Mouse (Mus musculus): ENCODE measurements around the gene Tmod2.
A peak's percentile ranks its signal among the peaks of the same experiment; 100 is the strongest.
"Not testable (repeated sequence)": the region's sequence is repeated elsewhere in the genome, so short reads cannot be mapped to it uniquely, and the experiment has no call there.

Gene Tmod2

GRCm38 (mm10) chr9:75610571-75611493 lies at the start of gene Tmod2:
TSS of gene Tmod2 (minus strand) at chr9:75611325.
- no peak for DNase-seq (ENCODE audit: low read depth, low spot score)

- DNase-seq (ENCODE audit: low read depth, low spot score), result no peak
These were observed 49.8 kb upstream of the Tmod2 start for GRCm38 (mm10) chr9:75660917-75661316.

GRCm38 (mm10) chr9:75656456-75656855 lies 45.3 kb upstream of the Tmod2 start:
- not testable (repeated sequence) for DNase-seq (ENCODE audit: low read depth, low spot score)

GRCm38 (mm10) chr9:75653981-75654911 lies 43.1 kb upstream of the Tmod2 start:
- no peak for DNase-seq (ENCODE audit: low read depth, low spot score)

GRCm38 (mm10) chr9:75645405-75645804 lies 34.3 kb upstream of the Tmod2 start:
- DNase-seq (ENCODE audit: low read depth, low spot score), result peak; percentile 69

- DNase-seq (ENCODE audit: low read depth, low spot score), result no peak
These were observed 23.1 kb upstream of the Tmod2 start for GRCm38 (mm10) chr9:75634226-75634625.

GRCm38 (mm10) chr9:75633603-75634002 lies 22.5 kb upstream of the Tmod2 start:
- DNase-seq (ENCODE audit: low read depth, low spot score), result no peak

GRCm38 (mm10) chr9:75632902-75633301 lies 21.8 kb upstream of the Tmod2 start:
- DNase-seq (ENCODE audit: low read depth, low spot score), result peak; percentile 29

- no peak for DNase-seq (ENCODE audit: low read depth, low spot score)
These were observed 21.0 kb upstream of the Tmod2 start for GRCm38 (mm10) chr9:75632111-75632510.

GRCm38 (mm10) chr9:75630823-75631454 lies 19.8 kb upstream of the Tmod2 start:
- peak; percentile 41 for DNase-seq (ENCODE audit: low read depth, low spot score)

- DNase-seq (ENCODE audit: low read depth, low spot score), result no peak
These were observed 15.1 kb upstream of the Tmod2 start for GRCm38 (mm10) chr9:75626308-75626604.

- peak; percentile 65 for DNase-seq (ENCODE audit: low read depth, low spot score)
These were observed 14.6 kb upstream of the Tmod2 start, which contains the start of gene Lysmd2 for GRCm38 (mm10) chr9:75625556-75626307. TSS of gene Lysmd2 (plus strand) at chr9:75625741.

GRCm38 (mm10) chr9:75624983-75625555 lies 13.9 kb upstream of the Tmod2 start:
- DNase-seq (ENCODE audit: low read depth, low spot score), result no peak

- DNase-seq (ENCODE audit: low read depth, low spot score), result no peak
These were observed 10.3 kb upstream of the Tmod2 start for GRCm38 (mm10) chr9:75621428-75621827.

- DNase-seq (ENCODE audit: low read depth, low spot score), result not testable (repeated sequence)
These were observed 8.6 kb upstream of the Tmod2 start for GRCm38 (mm10) chr9:75619761-75620160.

- no peak for DNase-seq (ENCODE audit: low read depth, low spot score)
These were observed 7.8 kb upstream of the Tmod2 start for GRCm38 (mm10) chr9:75618836-75619400.

GRCm38 (mm10) chr9:75616560-75616959 lies 5.4 kb upstream of the Tmod2 start:
- DNase-seq (ENCODE audit: low read depth, low spot score), result no peak

- no peak for DNase-seq (ENCODE audit: low read depth, low spot score)
These were observed 1.2 kb downstream of the Tmod2 start for GRCm38 (mm10) chr9:75609965-75610364.

GRCm38 (mm10) chr9:75609505-75609904 lies 1.6 kb downstream of the Tmod2 start:
- DNase-seq (ENCODE audit: low read depth, low spot score), result no peak

- no peak for DNase-seq (ENCODE audit: low read depth, low spot score)
These were observed 3.6 kb downstream of the Tmod2 start for GRCm38 (mm10) chr9:75607496-75607895.

Measured in CD4-positive helper T cell, adult 2 months (primary cell).